Mouse (Mus musculus) neural tube, embryonic 15.5 days (tissue): Measurements from ENCODE around the gene Fthl17d. TPM values are rescaled to one million over a fixed set of nuclear protein-coding genes. Genes with fewer than 3 reads are reported as not detected.
"Not testable (repeated sequence)": the region's sequence is repeated elsewhere in the genome, so short reads cannot be mapped to it uniquely, and the experiment has no call there.

ENCODE experiments used
- ATAC-seq: fragments of 200-750 bp; cut with Nextera tagmentation; 2 replicates; pipeline ENCODE4 v1.8.0; 2017; ENCODE audit warnings: mild to moderate bottlenecking, moderate TSS enrichment, moderate library complexity; ENCODE audit not compliant: low FRiP score
- H3K27ac ChIP-seq: fragments of 300-500 bp; sonication (generic); replicated peaks from 2 replicates; pipeline ENCODE4 v1.5.1; 2015; ENCODE audit warnings: mild to moderate bottlenecking, inconsistent platforms
- H3K27me3 ChIP-seq: fragments of 300-500 bp; sonication (generic); replicated peaks from 2 replicates; pipeline ENCODE4 v1.6.1; 2015; ENCODE audit warnings: inconsistent platforms
- H3K36me3 ChIP-seq: fragments of 300-500 bp; sonication (generic); 2 replicates; pipeline ENCODE4 v1.6.1; 2015; ENCODE audit warnings: inconsistent platforms
- H3K4me1 ChIP-seq: fragments of 300-500 bp; sonication (generic); 2 replicates; pipeline ENCODE4 v1.6.1; 2015; ENCODE audit warnings: inconsistent platforms
- H3K4me2 ChIP-seq: fragments of 300-500 bp; sonication (generic); 2 replicates; pipeline ENCODE4 v1.6.1; 2015; ENCODE audit warnings: inconsistent platforms, mild to moderate bottlenecking, moderate library complexity
- H3K4me3 ChIP-seq: fragments of 300-500 bp; sonication (generic); replicated peaks from 2 replicates; pipeline ENCODE4 v1.5.1; 2015; ENCODE audit warnings: mild to moderate bottlenecking, inconsistent platforms
- H3K9ac ChIP-seq: fragments of 300-500 bp; sonication (generic); replicated peaks from 2 replicates; pipeline ENCODE4 v1.6.1; 2015; ENCODE audit warnings: mild to moderate bottlenecking, inconsistent platforms
- H3K9me3 ChIP-seq: fragments of 300-500 bp; sonication (generic); replicated peaks from 2 replicates; pipeline ENCODE4 v1.6.1; 2016; ENCODE audit warnings: inconsistent platforms
- WGBS: fragments of 180-500 bp; shearing (Covaris S2); methylation state at CpG from one replicate; pipeline ENCODE4 v1.1.7; 2015; ENCODE audit warnings: mixed read lengths; 5-methylcytosine and 5-hydroxymethylcytosine counted together
- polyA plus RNA-seq: library from polyadenylated mRNA; unstranded; fragments of >200 nt; fragmentation: Nextera tagmentation; extraction: Ambion mirVana; gene quantifications from 2 replicates; pipeline ENCODE4 v1.2.1, GENCODE M21; 2015

The Fthl17d gene
- not detected in 2 replicates for polyA plus RNA-seq

GRCm38 (mm10) chrX:8986655-8987054 is at the start of gene Fthl17d:
Gene Fthl17d (minus strand): TSS chrX:8986755.
- WGBS, result no CpG with 5 or more reads among the region's 9 CpGs
- ATAC-seq, result not testable (repeated sequence)

GRCm38 (mm10) chrX:9033193-9033592 is 46.6 kb upstream of the Fthl17d start, which contains the start of gene Fthl17e:
Gene Fthl17e (plus strand): TSS chrX:9033493.
- not testable (repeated sequence) for H3K9ac ChIP-seq, H3K4me3 ChIP-seq, H3K36me3 ChIP-seq, H3K4me2 ChIP-seq, ATAC-seq, H3K27ac ChIP-seq, H3K9me3 ChIP-seq, H3K27me3 ChIP-seq, H3K4me1 ChIP-seq
- WGBS, result no CpG with 5 or more reads among the region's 10 CpGs

More at GRCm38 (mm10) chrX:8986655-8987054, at the start of gene Fthl17d:
- H3K4me3 ChIP-seq, H3K27me3 ChIP-seq, H3K36me3 ChIP-seq, H3K4me1 ChIP-seq, H3K9ac ChIP-seq, H3K9me3 ChIP-seq, H3K4me2 ChIP-seq, H3K27ac ChIP-seq: not testable (repeated sequence)

GRCm38 (mm10) chrX:9019481-9019880 is 32.9 kb upstream of the Fthl17d start:
- Histone ChIP-seq H3K27ac (no peak overlapping the region), H3K36me3 (no peaks in the 10 kb centered on the region), H3K4me1 (no peaks in the 10 kb centered on the region), H3K9me3 (no peaks in the 10 kb centered on the region), H3K4me2 (no peak overlapping the region), H3K9ac (no peak overlapping the region), H3K4me3 (no peak overlapping the region), H3K27me3 (no peaks in the 10 kb centered on the region)
- ATAC-seq, result no peak
- 58% methylated on average over 10 of the region's 10 CpGs for WGBS

GRCm38 (mm10) chrX:9016079-9016478 is 29.5 kb upstream of the Fthl17d start:
- no peaks in the 10 kb centered on the region for H3K4me1 ChIP-seq
- H3K4me2 ChIP-seq, result no peak overlapping the region
- H3K9me3 ChIP-seq, result no peaks in the 10 kb centered on the region
- no peaks in the 10 kb centered on the region for H3K27me3 ChIP-seq
- WGBS, result 50% methylated on average over 1 of the region's 1 CpGs
- no peak overlapping the region for H3K9ac ChIP-seq
- H3K27ac ChIP-seq, result no peak overlapping the region
- no peak overlapping the region for H3K4me3 ChIP-seq
- no peaks in the 10 kb centered on the region for H3K36me3 ChIP-seq
- peak; percentile 47; the same call in 1 of the 2 replicates for ATAC-seq

GRCm38 (mm10) chrX:8976459-8976858 is 10.1 kb downstream of the Fthl17d start, which contains the start of gene Fthl17c:
Gene Fthl17c (minus strand): TSS chrX:8976559.
- H3K9me3 ChIP-seq, H3K36me3 ChIP-seq, H3K4me1 ChIP-seq, H3K27ac ChIP-seq, H3K27me3 ChIP-seq, H3K4me2 ChIP-seq, H3K9ac ChIP-seq, H3K4me3 ChIP-seq, ATAC-seq: not testable (repeated sequence)
- WGBS, result no CpG with 5 or more reads among the region's 11 CpGs

- H3K9ac ChIP-seq, H3K9me3 ChIP-seq, H3K4me1 ChIP-seq, H3K4me2 ChIP-seq, H3K36me3 ChIP-seq, ATAC-seq, H3K4me3 ChIP-seq, H3K27ac ChIP-seq, H3K27me3 ChIP-seq: not testable (repeated sequence)
- 50% methylated on average over 4 of the region's 4 CpGs for WGBS
These were observed 21.9 kb downstream of the Fthl17d start for GRCm38 (mm10) chrX:8964618-8965017.

GRCm38 (mm10) chrX:8962875-8963274 is 23.7 kb downstream of the Fthl17d start, which contains the start of gene Fthl17b:
Gene Fthl17b (minus strand): TSS chrX:8962975.
- WGBS, result 96% methylated on average over 4 of the region's 11 CpGs
- H3K4me1 ChIP-seq, ATAC-seq: not testable (repeated sequence)

GRCm38 (mm10) chrX:8948130-8948805 is 38.3 kb downstream of the Fthl17d start:
- not testable (repeated sequence) for H3K36me3 ChIP-seq, H3K4me2 ChIP-seq, H3K4me3 ChIP-seq, H3K9ac ChIP-seq, H3K9me3 ChIP-seq, H3K27me3 ChIP-seq, H3K4me1 ChIP-seq, H3K27ac ChIP-seq
- ATAC-seq, result peak; percentile 89
- WGBS, result 18% methylated on average over 7 of the region's 7 CpGs

More at GRCm38 (mm10) chrX:8962875-8963274, 23.7 kb downstream of the Fthl17d start, which contains the start of gene Fthl17b:
- not testable (repeated sequence) for H3K4me3 ChIP-seq, H3K27me3 ChIP-seq, H3K36me3 ChIP-seq, H3K4me2 ChIP-seq, H3K9ac ChIP-seq, H3K27ac ChIP-seq, H3K9me3 ChIP-seq

- Histone ChIP-seq H3K9me3 (no peaks in the 10 kb centered on the region), H3K9ac (no peak overlapping the region), H3K4me2 (no peak overlapping the region), H3K27ac (no peak overlapping the region), H3K4me3 (no peak overlapping the region), H3K4me1 (no peaks in the 10 kb centered on the region), H3K36me3 (no peaks in the 10 kb centered on the region), H3K27me3 (no peaks in the 10 kb centered on the region)
- 82% methylated on average over 8 of the region's 8 CpGs for WGBS
- ATAC-seq, result no peak
These were observed 42.5 kb downstream of the Fthl17d start for GRCm38 (mm10) chrX:8944041-8944440.

Other genes starting within 250 kb of the Fthl17d start
- gene Ssx9, start 238.3 kb downstream of the Fthl17d start, polyA plus RNA-seq, result not detected in 2 replicates
- gene Ssxb5, start 183.1 kb downstream of the Fthl17d start, polyA plus RNA-seq, result not detected in 2 replicates
- gene Gm6592, start 142.8 kb downstream of the Fthl17d start, polyA plus RNA-seq, result not detected in 2 replicates
- not detected in 2 replicates for gene Gm5751, start 112.5 kb downstream of the Fthl17d start, polyA plus RNA-seq
- gene B630019K06Rik, start 94.4 kb downstream of the Fthl17d start, polyA plus RNA-seq, result 26.4 and 28.3 TPM in 2 replicates
- not detected in 2 replicates for gene Fthl17b, start 23.8 kb downstream of the Fthl17d start, polyA plus RNA-seq
- not detected in 2 replicates for gene Fthl17c, start 10.2 kb downstream of the Fthl17d start, polyA plus RNA-seq
- not detected in 2 replicates for gene Fthl17e, start 46.7 kb upstream of the Fthl17d start, polyA plus RNA-seq
- not detected in 2 replicates for gene Fthl17f, start 76.3 kb upstream of the Fthl17d start, polyA plus RNA-seq
- not detected in 2 replicates for gene 4930402K13Rik, start 117.8 kb upstream of the Fthl17d start, polyA plus RNA-seq
- 2.8 and 3.1 TPM in 2 replicates for gene Lancl3, start 213.1 kb upstream of the Fthl17d start, polyA plus RNA-seq